Mouse (Mus musculus) B cell, adult 2 months (primary cell): ENCODE measurements around the gene Ptcra.

Source experiments
- DNase-seq, 2 experiments: peaks; one replicate each; pipeline ENCODE4 v3.0.0; 2022

Gene Ptcra

DNA sequence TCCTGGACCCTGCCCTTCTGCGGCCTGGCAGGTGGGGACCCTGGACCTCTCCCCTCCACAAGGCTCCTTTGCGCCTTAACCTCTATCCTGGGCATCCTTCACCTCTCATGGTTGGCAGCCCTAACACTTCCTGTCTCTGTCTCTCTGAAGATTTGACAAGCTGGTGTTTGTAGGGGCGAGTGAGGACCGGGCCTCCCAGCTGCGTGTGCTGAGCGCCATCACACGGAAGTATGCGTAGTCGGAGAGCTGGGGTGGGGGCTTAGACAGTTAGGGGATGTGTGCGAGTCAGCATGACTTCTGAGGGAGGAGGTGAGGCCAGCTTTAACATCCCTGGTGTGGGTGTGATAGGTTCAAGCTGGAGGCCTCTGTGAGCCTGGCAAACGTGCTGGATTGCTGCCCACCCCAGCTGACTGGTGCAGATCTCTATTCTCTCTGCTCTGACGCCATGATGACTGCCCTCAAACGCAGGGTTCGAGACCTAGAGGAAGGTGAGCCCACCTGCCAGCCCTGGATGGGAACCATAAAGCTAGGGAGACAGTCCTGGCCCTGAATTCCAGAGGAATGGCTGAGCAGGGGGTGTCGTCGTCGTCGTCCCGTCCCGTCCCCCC lies 38.9 kb downstream of the Ptcra start:
- no peak for DNase-seq

DNA sequence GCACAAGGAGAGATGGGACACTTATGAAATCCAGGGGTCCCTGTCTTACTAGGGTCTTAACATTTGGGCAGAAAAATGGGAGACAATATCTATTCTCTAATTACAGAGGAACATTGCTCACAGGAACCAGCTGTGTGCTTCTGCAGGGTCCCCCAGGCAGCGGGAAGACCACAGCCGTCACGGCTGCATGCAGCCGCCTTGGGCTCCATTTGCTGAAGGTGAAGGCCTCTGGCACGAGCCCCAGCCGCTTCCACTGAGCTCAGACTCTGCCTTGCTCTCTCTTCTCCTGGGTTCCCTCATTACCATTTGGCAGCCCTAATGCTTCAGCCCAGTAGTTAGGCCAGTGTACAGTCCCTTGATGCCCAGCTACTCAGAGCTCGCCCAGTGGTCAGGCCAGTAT lies 42.4 kb downstream of the Ptcra start:
- DNase-seq, result no peak

DNA sequence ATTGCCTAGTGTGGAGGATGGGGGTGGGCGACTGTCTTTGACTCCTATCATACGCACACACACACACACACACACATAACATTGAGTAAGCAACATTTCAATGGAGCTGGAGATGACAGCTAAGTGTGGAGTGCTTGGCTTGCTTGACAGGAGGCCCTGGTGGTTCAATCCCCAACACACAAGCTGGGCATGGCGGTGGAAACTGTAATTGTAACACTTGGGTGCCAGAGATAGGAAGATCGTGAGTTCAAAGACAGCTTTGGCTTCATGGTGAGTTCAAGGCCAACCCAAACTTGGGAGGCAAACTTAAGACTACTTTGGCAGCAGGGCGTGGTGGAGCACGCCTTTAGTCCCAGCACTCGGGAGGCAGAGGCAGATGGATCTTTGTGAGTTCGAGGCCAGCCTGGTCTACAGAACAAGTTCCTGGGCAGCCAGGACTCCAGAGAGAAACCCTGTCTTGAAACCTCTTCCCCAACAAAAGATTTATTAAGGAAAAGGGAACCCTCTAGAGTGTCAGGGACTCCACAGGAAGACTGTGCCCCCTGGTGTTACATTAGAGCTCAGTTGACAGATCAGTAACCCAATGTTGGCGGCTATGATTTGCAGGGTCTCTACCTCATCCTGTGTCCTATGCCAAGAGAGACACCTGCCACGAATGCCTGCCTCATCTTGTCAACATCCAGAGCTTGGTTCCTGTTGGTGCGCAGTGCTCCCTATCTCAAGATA lies 48.6 kb downstream of the Ptcra start:
- DNase-seq, result peak; percentile 31 to 32

DNA sequence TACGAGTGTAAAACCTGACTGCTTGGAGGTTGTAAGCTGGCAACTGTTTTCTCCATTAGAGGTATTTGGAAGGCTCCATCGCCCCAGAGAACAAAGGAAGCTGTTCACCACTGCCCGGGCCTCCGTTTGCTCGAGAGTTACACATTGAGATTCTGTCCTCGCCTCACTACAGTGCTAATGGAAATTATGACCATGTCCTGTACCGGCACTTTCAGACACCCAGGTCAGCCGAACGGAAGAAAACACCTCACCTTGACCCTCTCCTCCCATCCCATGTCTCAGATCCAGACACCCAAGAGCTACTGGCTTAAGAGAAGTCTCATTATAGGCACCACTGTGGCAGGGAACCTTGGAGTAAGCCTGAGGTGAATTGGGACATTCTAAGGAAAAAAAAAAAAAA lies 49.7 kb downstream of the Ptcra start:
- DNase-seq, result no peak

DNA sequence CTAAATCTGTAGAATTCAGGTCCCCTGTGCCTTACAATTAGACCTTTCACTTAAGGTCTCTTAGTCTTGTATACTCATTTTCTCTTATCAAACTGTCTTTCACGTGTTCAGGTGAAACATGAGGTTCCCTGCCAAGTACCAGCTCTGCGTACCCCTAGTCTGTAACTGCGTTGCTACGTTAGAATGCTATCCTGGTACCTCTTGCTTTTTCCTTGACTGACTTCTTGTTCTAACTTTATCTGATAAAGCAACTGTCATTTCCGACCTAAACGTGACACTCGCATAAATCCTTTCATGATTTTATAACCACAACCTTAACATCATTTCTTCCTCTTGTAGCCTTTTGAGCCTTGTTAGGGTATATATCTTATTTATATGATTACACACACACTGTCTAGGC lies 51.1 kb downstream of the Ptcra start:
- DNase-seq, result no peak

DNA sequence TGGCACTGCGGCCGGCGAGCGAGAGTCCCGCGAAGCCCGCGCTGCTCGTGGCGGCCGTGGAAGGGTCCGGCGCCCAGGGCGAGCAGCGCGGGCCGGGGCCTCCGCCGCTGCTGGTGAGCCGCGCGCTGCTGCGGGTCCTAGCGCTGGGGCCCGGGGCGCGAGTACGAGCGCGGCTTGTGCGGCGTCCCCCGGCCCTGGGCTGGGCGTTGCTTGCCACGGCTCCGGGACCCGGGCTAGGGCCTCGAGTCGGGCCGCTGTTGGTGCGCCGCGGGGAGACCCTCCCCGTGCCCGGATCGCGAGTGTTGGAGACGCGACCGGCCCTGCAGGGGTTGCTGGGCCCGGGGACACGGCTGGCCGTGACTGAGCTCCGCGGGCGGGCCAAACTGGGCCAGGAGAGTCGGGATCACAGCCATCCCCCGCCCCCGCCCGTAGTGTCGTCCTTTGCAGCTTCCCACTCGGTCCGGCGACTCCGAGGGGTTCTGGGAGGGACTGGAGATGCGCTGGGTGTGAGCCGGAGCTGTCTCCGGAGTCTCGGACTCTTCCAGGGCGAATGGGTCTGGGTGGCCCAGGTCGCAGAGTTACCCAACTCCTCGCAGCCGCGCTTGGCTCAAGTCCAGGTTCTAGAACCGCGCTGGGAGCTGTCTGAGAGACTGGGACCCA lies 51.8 kb downstream of the Ptcra start:
- DNase-seq, result no peak

DNA sequence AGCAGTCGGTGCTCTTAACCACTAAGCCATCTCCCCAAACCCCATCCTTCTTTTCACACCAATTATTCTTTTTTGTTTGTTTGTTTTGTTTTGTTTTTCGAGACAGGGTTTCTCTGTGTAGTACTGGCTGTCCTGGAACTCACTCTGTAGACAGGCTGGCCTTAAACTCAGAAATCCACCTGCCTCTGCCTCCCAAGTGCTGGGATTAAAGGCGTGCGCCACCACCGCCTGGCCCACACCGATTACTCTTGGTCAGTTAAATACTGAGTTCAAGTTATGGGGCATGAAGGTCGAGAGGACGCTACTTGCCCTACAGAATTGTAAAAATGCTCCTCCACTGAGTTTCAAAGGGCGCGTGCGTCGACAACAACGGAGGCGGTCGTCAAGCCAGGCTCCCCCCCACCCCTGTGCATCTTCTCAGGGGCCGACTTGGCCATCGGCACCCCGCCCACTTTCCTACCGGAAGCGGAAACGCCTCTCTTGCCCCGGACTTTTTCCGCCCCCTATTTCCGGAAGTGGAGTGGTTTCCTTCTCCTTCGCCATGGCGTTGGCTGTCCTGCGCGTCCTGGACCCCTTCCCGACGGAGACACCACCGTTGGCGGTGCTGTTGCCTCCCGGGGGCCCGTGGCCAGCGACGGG lies 52.4 kb downstream of the Ptcra start, which contains the start of gene Pex6:
TSS of gene Pex6 (plus strand) at position 505 of the 639 bp plus-strand sequence.
- DNase-seq, result peak; percentile 94

DNA sequence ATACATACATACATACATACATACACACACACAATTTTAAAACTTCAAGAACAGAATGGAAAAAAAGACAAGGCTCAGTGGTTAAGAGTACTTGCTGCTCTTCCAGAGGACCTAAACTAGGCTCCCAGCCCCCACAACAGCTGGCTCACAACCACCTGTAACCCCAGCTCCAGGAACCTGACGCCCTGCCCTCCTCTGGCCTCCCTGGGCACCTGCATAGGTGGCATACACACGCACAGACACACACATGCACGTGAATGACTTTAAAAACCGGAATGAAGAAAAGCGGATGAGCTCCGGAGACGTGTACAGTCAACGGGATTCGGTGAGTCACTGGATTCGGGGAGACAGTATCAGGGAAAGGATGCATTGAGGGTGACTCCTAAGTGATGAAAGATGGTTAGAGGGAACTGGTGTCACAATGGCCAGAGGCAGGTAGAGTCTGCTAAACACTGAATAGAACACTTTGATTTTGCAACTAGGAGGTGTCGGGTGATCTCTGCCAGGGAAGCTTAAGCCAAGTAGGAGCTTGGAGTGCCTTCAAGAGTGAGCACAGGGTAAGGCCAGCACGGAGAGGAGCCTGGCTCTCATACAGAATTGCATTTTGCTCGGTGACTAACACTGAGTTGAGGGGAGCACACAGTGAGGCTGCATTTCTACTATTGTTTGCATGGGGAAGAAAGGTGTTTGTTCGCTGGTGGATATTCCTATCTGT lies 57.0 kb downstream of the Ptcra start:
- no peak for DNase-seq
